Mouse (Mus musculus): ENCODE measurements around the gene Gm10181.
A peak's percentile ranks its signal among the peaks of the same experiment; 100 is the strongest.
"Not testable (repeated sequence)": the region's sequence is repeated elsewhere in the genome, so short reads cannot be mapped to it uniquely, and the experiment has no call there.

Gm10181 gene

GRCm38 (mm10) chr9:25089122-25089521 is at the start of gene Gm10181:
Gene Gm10181 (plus strand): TSS chr9:25089422.
- no peak for DNase-seq (ENCODE audit: low read depth, low spot score)

- DNase-seq (ENCODE audit: low read depth, low spot score): peak; percentile 44
These were observed 47.6 kb upstream of the Gm10181 start for GRCm38 (mm10) chr9:25041665-25042064.

- DNase-seq (ENCODE audit: low read depth, low spot score): no peak
These were observed 46.8 kb upstream of the Gm10181 start for GRCm38 (mm10) chr9:25042162-25043111.

- DNase-seq (ENCODE audit: low read depth, low spot score): no peak
These were observed 44.9 kb upstream of the Gm10181 start for GRCm38 (mm10) chr9:25044325-25044724.

- DNase-seq (ENCODE audit: low read depth, low spot score): no peak
These were observed 40.9 kb upstream of the Gm10181 start for GRCm38 (mm10) chr9:25048289-25048688.

- no peak for DNase-seq (ENCODE audit: low read depth, low spot score)
These were observed 40.3 kb upstream of the Gm10181 start for GRCm38 (mm10) chr9:25048940-25049339.

- DNase-seq (ENCODE audit: low read depth, low spot score): no peak
These were observed 37.3 kb upstream of the Gm10181 start for GRCm38 (mm10) chr9:25051901-25052300.

- no peak for DNase-seq (ENCODE audit: low read depth, low spot score)
These were observed 33.4 kb upstream of the Gm10181 start for GRCm38 (mm10) chr9:25055650-25056376.

- DNase-seq (ENCODE audit: low read depth, low spot score): no peak
These were observed 30.5 kb upstream of the Gm10181 start for GRCm38 (mm10) chr9:25058726-25059125.

GRCm38 (mm10) chr9:25072666-25073065 is 16.6 kb upstream of the Gm10181 start:
- DNase-seq (ENCODE audit: low read depth, low spot score): no peak

GRCm38 (mm10) chr9:25075977-25076376 is 13.2 kb upstream of the Gm10181 start:
- DNase-seq (ENCODE audit: low read depth, low spot score): peak; percentile 62

GRCm38 (mm10) chr9:25076505-25076904 is 12.7 kb upstream of the Gm10181 start:
- no peak for DNase-seq (ENCODE audit: low read depth, low spot score)

GRCm38 (mm10) chr9:25090853-25091252 is 1.6 kb downstream of the Gm10181 start:
- no peak for DNase-seq (ENCODE audit: low read depth, low spot score)

- DNase-seq (ENCODE audit: low read depth, low spot score): no peak
These were observed 13.7 kb downstream of the Gm10181 start for GRCm38 (mm10) chr9:25102881-25103280.

GRCm38 (mm10) chr9:25104638-25105037 is 15.4 kb downstream of the Gm10181 start:
- peak; percentile 27 for DNase-seq (ENCODE audit: low read depth, low spot score)

GRCm38 (mm10) chr9:25123590-25123989 is 34.4 kb downstream of the Gm10181 start:
- DNase-seq (ENCODE audit: low read depth, low spot score): not testable (repeated sequence)

- DNase-seq (ENCODE audit: low read depth, low spot score): no peak
These were observed 34.8 kb downstream of the Gm10181 start for GRCm38 (mm10) chr9:25124048-25124447.

- no peak for DNase-seq (ENCODE audit: low read depth, low spot score)
These were observed 43.0 kb downstream of the Gm10181 start for GRCm38 (mm10) chr9:25132253-25132652.

GRCm38 (mm10) chr9:25132920-25133319 is 43.7 kb downstream of the Gm10181 start:
- peak; percentile 28 for DNase-seq (ENCODE audit: low read depth, low spot score)

- DNase-seq (ENCODE audit: low read depth, low spot score): no peak
These were observed 49.7 kb downstream of the Gm10181 start for GRCm38 (mm10) chr9:25138900-25139299.

Data from telencephalon, adult 2 months (tissue).